Mouse (Mus musculus): ENCODE results near the gene Fam71e1.

GRCm38 (mm10) chr7:44468644-44469285 is 27.6 kb upstream of the Fam71e1 start:
- TF ChIP-seq CTCF (IDR thresholded peaks at IDR 0.05; ENCODE audit: low read depth) (no peak), EP300 (optimal IDR thresholded peaks at IDR 0.05) (no peak)
